Mouse (Mus musculus) layer of hippocampus, postnatal 25 days (tissue): ENCODE results near the gene Ccnb1. TPM values are rescaled to one million over a fixed set of nuclear protein-coding genes. Genes with fewer than 3 reads are reported as not detected.

Experiments
- total RNA-seq, 2 experiments: library from RNA; stranded (reverse); gene quantifications; 2 replicates each; pipeline ENCODE4 v1.2.3; 2021

Ccnb1 gene
- total RNA-seq, 2 experiments from 2014 or later: 1.5 TPM

Other genes starting within 250 kb of the Ccnb1 start
- gene Ocln, start 233.9 kb downstream of the Ccnb1 start, total RNA-seq: 10 to 100 TPM; 12.4 to 13.2 TPM
- 1 to 10 TPM; 1.1 to 1.2 TPM for gene Marveld2, start 169.6 kb downstream of the Ccnb1 start, total RNA-seq
- gene Ak6, start 135.6 kb downstream of the Ccnb1 start, total RNA-seq: 10 to 100 TPM; 93.3 to 93.7 TPM
- gene Rad17, start 135.5 kb downstream of the Ccnb1 start, total RNA-seq: 10 to 100 TPM; 13.2 to 14.0 TPM
- gene Taf9, start 135.0 kb downstream of the Ccnb1 start, total RNA-seq: 10 to 100 TPM; 20.8 to 23.3 TPM
- under 1 TPM; 0.17 to 0.42 TPM for gene Ccdc125, start 116.9 kb downstream of the Ccnb1 start, total RNA-seq
- gene Cdk7, start 55.6 kb downstream of the Ccnb1 start, total RNA-seq: 10 to 100 TPM; 36.3 to 38.6 TPM
- gene Mrps36, start 41.9 kb downstream of the Ccnb1 start, total RNA-seq: 10 to 100 TPM; 55.9 to 56.0 TPM
- 1 to 10 TPM in 1 of 2 experiments, under 1 TPM in 1; 0.42 to 1.1 TPM for gene Cenph, start 10.7 kb downstream of the Ccnb1 start, total RNA-seq
- 10 to 100 TPM; 37.9 to 40.5 TPM for gene Slc30a5, start 46.9 kb upstream of the Ccnb1 start, total RNA-seq